Mouse (Mus musculus): Measurements from ENCODE around the gene Gldn. TPM values are rescaled to one million over a fixed set of nuclear protein-coding genes. Genes with fewer than 3 reads are reported as not detected.

Gldn gene
- polyA plus RNA-seq, 1 experiment from 2014 or later = 0.13 TPM

- H3K9me3 ChIP-seq = no peaks in the 10 kb centered on the region
- WGBS = 45% methylated on average over 1 of the region's 1 CpGs
- H3K4me1 ChIP-seq = peaks cover 5% of the 10 kb centered on the region; the same call in 1 of the 2 replicates
- ATAC-seq (ENCODE audit: low FRiP score) = no peak
- no peaks in the 10 kb centered on the region for H3K27me3 ChIP-seq
- no peaks in the 10 kb centered on the region for H3K36me3 ChIP-seq (replicated peaks)
- H3K27ac ChIP-seq = no peak overlapping the region
- no peak overlapping the region for H3K9ac ChIP-seq
- H3K4me3 ChIP-seq (replicated peaks) = no peak overlapping the region
- no peak overlapping the region for H3K4me2 ChIP-seq
Measured at GRCm38 (mm10) chr9:54308209-54308608, 21.9 kb downstream of the Gldn start.

GRCm38 (mm10) chr9:54308751-54309358 lies 22.6 kb downstream of the Gldn start:
- H3K4me2 ChIP-seq = no peak overlapping the region
- no peaks in the 10 kb centered on the region for H3K27me3 ChIP-seq
- peaks cover 5% of the 10 kb centered on the region; the same call in 1 of the 2 replicates for H3K4me1 ChIP-seq
- no peak; the same call in 1 of the 2 replicates for ATAC-seq (ENCODE audit: low FRiP score)
- no peak overlapping the region for H3K27ac ChIP-seq
- no peak overlapping the region for H3K4me3 ChIP-seq (replicated peaks)
- WGBS = 27% methylated on average over 2 of the region's 2 CpGs
- H3K36me3 ChIP-seq (replicated peaks) = no peaks in the 10 kb centered on the region
- H3K9me3 ChIP-seq = no peaks in the 10 kb centered on the region
- H3K9ac ChIP-seq = no peak overlapping the region

- 83% methylated on average over 9 of the region's 9 CpGs for WGBS
- H3K4me1 ChIP-seq = no peaks in the 10 kb centered on the region
- no peaks in the 10 kb centered on the region for H3K36me3 ChIP-seq (replicated peaks)
- no peak overlapping the region for H3K4me3 ChIP-seq (replicated peaks)
- H3K4me2 ChIP-seq = no peak overlapping the region
- no peaks in the 10 kb centered on the region for H3K27me3 ChIP-seq
- no peak overlapping the region for H3K27ac ChIP-seq
- H3K9ac ChIP-seq = no peak overlapping the region
- ATAC-seq (ENCODE audit: low FRiP score) = no peak
- H3K9me3 ChIP-seq = no peaks in the 10 kb centered on the region
Measured at GRCm38 (mm10) chr9:54316363-54316762, 30.1 kb downstream of the Gldn start.

- Histone ChIP-seq H3K9me3 (no peaks in the 10 kb centered on the region), H3K4me3 (replicated peaks) (no peak overlapping the region), H3K36me3 (replicated peaks) (no peaks in the 10 kb centered on the region), H3K4me2 (no peak overlapping the region), H3K27me3 (0 out of 2 replicates have a peak, but pooled peaks cover 4% of the 10 kb centered on the region), H3K27ac (no peak overlapping the region), H3K9ac (no peak overlapping the region), H3K4me1 (peaks cover 1% of the 10 kb centered on the region; the same call in 1 of the 2 replicates)
- ATAC-seq (ENCODE audit: low FRiP score) = 0 out of 2 replicates have a peak, but pooled peaks have one; percentile 44
- WGBS = 42% methylated on average over 8 of the region's 8 CpGs
Measured at GRCm38 (mm10) chr9:54323456-54323855, 37.2 kb downstream of the Gldn start.

GRCm38 (mm10) chr9:54329201-54329600 lies 42.9 kb downstream of the Gldn start:
- Histone ChIP-seq H3K27me3 (0 out of 2 replicates have a peak, but pooled peaks cover 4% of the 10 kb centered on the region), H3K27ac (no peak overlapping the region), H3K4me2 (no peak overlapping the region), H3K36me3 (replicated peaks) (no peaks in the 10 kb centered on the region), H3K9me3 (no peaks in the 10 kb centered on the region), H3K4me3 (replicated peaks) (no peak overlapping the region), H3K9ac (no peak overlapping the region), H3K4me1 (peaks cover 6% of the 10 kb centered on the region; the same call in 1 of the 2 replicates)
- WGBS = 92% methylated on average over 7 of the region's 7 CpGs
- ATAC-seq (ENCODE audit: low FRiP score) = no peak

- peak overlapping the region; percentile 8; the same call in 1 of the 2 replicates for H3K4me2 ChIP-seq
- no peak overlapping the region for H3K4me3 ChIP-seq (replicated peaks)
- no peak overlapping the region for H3K27ac ChIP-seq
- peaks cover 9% of the 10 kb centered on the region for H3K4me1 ChIP-seq
- peak; percentile 36; the same call in 1 of the 2 replicates for ATAC-seq (ENCODE audit: low FRiP score)
- no peaks in the 10 kb centered on the region for H3K36me3 ChIP-seq (replicated peaks)
- 21% methylated on average over 12 of the region's 12 CpGs for WGBS
- H3K9ac ChIP-seq = no peak overlapping the region
- H3K27me3 ChIP-seq = no peaks in the 10 kb centered on the region
- H3K9me3 ChIP-seq = no peaks in the 10 kb centered on the region
Measured at GRCm38 (mm10) chr9:54335582-54335981, 49.3 kb downstream of the Gldn start.

- no peaks in the 10 kb centered on the region for H3K9me3 ChIP-seq
- no peak overlapping the region for H3K4me3 ChIP-seq (replicated peaks)
- WGBS = 43% methylated on average over 6 of the region's 6 CpGs
- ATAC-seq (ENCODE audit: low FRiP score) = peak; percentile 69; the same call in 1 of the 2 replicates
- no peaks in the 10 kb centered on the region for H3K36me3 ChIP-seq (replicated peaks)
- H3K4me1 ChIP-seq = peaks cover 9% of the 10 kb centered on the region
- H3K27me3 ChIP-seq = no peaks in the 10 kb centered on the region
- no peak overlapping the region for H3K9ac ChIP-seq
- H3K4me2 ChIP-seq = no peak overlapping the region
- H3K27ac ChIP-seq = no peak overlapping the region
Measured at GRCm38 (mm10) chr9:54336532-54337144, 50.4 kb downstream of the Gldn start.

- Histone ChIP-seq H3K36me3 (replicated peaks) (no peaks in the 10 kb centered on the region), H3K27me3 (no peaks in the 10 kb centered on the region), H3K4me2 (no peak overlapping the region), H3K9ac (no peak overlapping the region), H3K9me3 (no peaks in the 10 kb centered on the region), H3K4me3 (replicated peaks) (no peak overlapping the region), H3K27ac (no peak overlapping the region), H3K4me1 (no peaks in the 10 kb centered on the region)
- 75% methylated on average over 7 of the region's 7 CpGs for WGBS
- ATAC-seq (ENCODE audit: low FRiP score) = no peak
Measured at GRCm38 (mm10) chr9:54342026-54342425, 55.7 kb downstream of the Gldn start.

GRCm38 (mm10) chr9:54356756-54357155 lies 70.5 kb downstream of the Gldn start:
- no peaks in the 10 kb centered on the region for H3K27me3 ChIP-seq
- no peak overlapping the region for H3K4me3 ChIP-seq (replicated peaks)
- H3K27ac ChIP-seq = no peak overlapping the region
- H3K9me3 ChIP-seq = no peaks in the 10 kb centered on the region
- no peak overlapping the region for H3K9ac ChIP-seq
- H3K36me3 ChIP-seq (replicated peaks) = no peaks in the 10 kb centered on the region
- H3K4me2 ChIP-seq = no peak overlapping the region
- no peak for ATAC-seq (ENCODE audit: low FRiP score)
- WGBS = 92% methylated on average over 7 of the region's 8 CpGs
- no peaks in the 10 kb centered on the region for H3K4me1 ChIP-seq

Other genes starting within 250 kb of the Gldn start
- 0.04 and 0.28 TPM in 2 replicates for gene Tnfaip8l3, start 218.1 kb upstream of the Gldn start, polyA plus RNA-seq (2016; fragmentation: Nextera tagmentation; extraction: Ambion mirVana)
- not detected in 2 replicates for gene Cyp19a1, start 18.4 kb upstream of the Gldn start, polyA plus RNA-seq (2016; fragmentation: Nextera tagmentation; extraction: Ambion mirVana)
- 19.4 and 21.0 TPM in 2 replicates for gene Dmxl2, start 215.1 kb downstream of the Gldn start, polyA plus RNA-seq (2016; fragmentation: Nextera tagmentation; extraction: Ambion mirVana)